ENCODE assay signal across 8 mouse cellular contexts in the genomic region with DNA sequence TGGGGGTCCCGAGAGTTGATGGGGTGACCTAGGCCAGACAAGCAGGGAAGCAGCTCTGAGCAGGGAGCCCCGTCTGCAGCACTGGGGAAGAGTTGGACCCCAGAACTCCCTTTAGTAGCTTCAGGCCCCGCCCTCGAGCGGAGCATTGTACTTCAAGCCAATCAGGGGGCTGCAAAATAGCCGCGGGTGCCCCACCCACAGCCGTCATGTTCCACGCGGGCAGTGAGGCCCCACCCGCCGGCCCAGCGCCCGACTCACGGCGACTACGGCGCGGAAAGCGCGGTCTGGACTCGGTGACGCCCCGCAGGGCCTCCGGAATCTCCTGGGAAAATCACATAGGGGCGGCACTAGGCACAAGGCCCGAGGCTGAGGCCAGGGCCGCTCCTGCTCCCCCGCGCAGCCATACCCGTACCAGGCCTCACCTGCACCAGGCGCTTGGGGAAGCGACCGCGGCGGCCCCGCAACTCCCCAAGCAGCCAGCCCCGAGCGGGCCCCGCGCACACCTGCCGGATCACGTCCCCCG. TPM values are rescaled to one million over a fixed set of nuclear protein-coding genes. Genes with fewer than 3 reads are reported as not detected.
DNase-seq lines count a peak whose midpoint lies in the region; ATAC-seq lines count a peak whose summit lies in the region.

No protein-coding gene starts in this region.

- H3K27me3 ChIP-seq in intestine, embryonic 14.5 days (replicated peaks; ENCODE audit: control insufficient read depth, insufficient read depth, low read length) = no peaks in the 10 kb centered on the region

- H3K9me3 ChIP-seq in intestine, embryonic 14.5 days (ENCODE audit: control insufficient read depth, low read length) = no peaks in the 10 kb centered on the region

- ATAC-seq in intestine, embryonic 14.5 days (replicated peaks; ENCODE audit: low FRiP score, low TSS enrichment, low read depth) = peak; percentile 90
- peak; percentile 89 for ATAC-seq in megakaryocyte progenitor cell, adult 5-6 weeks (replicated peaks; ENCODE audit: poor library complexity)

- peak overlapping the region; percentile 84 for H3K27ac ChIP-seq in intestine, embryonic 14.5 days (ENCODE audit: low read depth)

- WGBS in intestine, embryonic 14.5 days = under 1% methylated on average over 44 of the region's 44 CpGs

- peak overlapping the region; percentile 77 for H3K9ac ChIP-seq in intestine, embryonic 14.5 days (ENCODE audit: low read length)

- peak overlapping the region; percentile 92 for H3K4me2 ChIP-seq in intestine, embryonic 14.5 days (ENCODE audit: low read length)

- peak overlapping the region; percentile 51 for H3K4me3 ChIP-seq in intestine, embryonic 14.5 days (ENCODE audit: low read depth, low read length)

- intact Hi-C loops in left cerebral cortex, postnatal 10 days (cut with DNase I) = no loop called here

- DNase-seq in adrenal gland, postnatal 10 days = peak; percentile 93
- DNase-seq in embryo, embryonic 11.5 days (ENCODE audit: low read depth, low spot score) = peak; percentile 72
- DNase-seq in gastrocnemius, postnatal 25 days = peak; percentile 92
- DNase-seq in intestine, embryonic 14.5 days (ENCODE audit: low spot score) = peak; percentile 87
- DNase-seq in left cerebral cortex, postnatal 10 days (ENCODE audit: extremely low spot score in 1 of 2, low spot score in 2 of 2) = peak; percentile 79 to 95
- DNase-seq in right cerebral cortex, postnatal 10 days (ENCODE audit: low spot score in 2 of 2) = peak; percentile 91 to 93
- DNase-seq in urinary bladder, postnatal 10 days (ENCODE audit: low spot score) = peak; percentile 82

- peaks cover 17% of the 10 kb centered on the region for H3K36me3 ChIP-seq in intestine, embryonic 14.5 days (ENCODE audit: control insufficient read depth, insufficient read depth, low read length)

- H3K4me1 ChIP-seq in intestine, embryonic 14.5 days (replicated peaks; ENCODE audit: control insufficient read depth, insufficient read depth, low read length) = peaks cover 9% of the 10 kb centered on the region; the same call in 1 of the 2 replicates

RNA-seq across cellular contexts. Expression of a gene that starts 0.7 kb away (rescaled TPM):
- total RNA-seq in adrenal gland, postnatal 10 days (2021) = 1 to 10 TPM; 3.3 to 3.9 TPM
- total RNA-seq in gastrocnemius, postnatal 25 days (2021) = 1 to 10 TPM in 1 of 2 experiments, under 1 TPM in 1; 0.94 to 1.3 TPM
- 7.4 and 7.9 TPM in 2 replicates for polyA plus RNA-seq in intestine, embryonic 14.5 days (2014; fragmentation: Nextera tagmentation; extraction: Ambion mirVana)
- total RNA-seq in left cerebral cortex, postnatal 10 days (2021) = 1 to 10 TPM; 1.3 to 1.7 TPM
- 0.07 and 0.91 TPM in 2 replicates for total RNA-seq in megakaryocyte progenitor cell, adult 5-6 weeks (2015)
- total RNA-seq in megakaryocyte progenitor cell, adult 5-6 weeks (2017) = 0.14 TPM in 1 of 2 replicates, not detected in the other

RNA-seq across cellular contexts. Expression of a gene that starts 15.1 kb away (rescaled TPM):
- total RNA-seq in adrenal gland, postnatal 10 days (2021) = 10 to 100 TPM; 36.3 to 41.2 TPM
- total RNA-seq in gastrocnemius, postnatal 25 days (2021) = 1 to 10 TPM; 6.3 to 6.8 TPM
- polyA plus RNA-seq in intestine, embryonic 14.5 days (2014; fragmentation: Nextera tagmentation; extraction: Ambion mirVana) = 61.0 and 63.2 TPM in 2 replicates
- total RNA-seq in left cerebral cortex, postnatal 10 days (2021) = 1 to 10 TPM; 6.8 to 8.0 TPM
- 0.12 and 0.94 TPM in 2 replicates for total RNA-seq in megakaryocyte progenitor cell, adult 5-6 weeks (2015)
- total RNA-seq in megakaryocyte progenitor cell, adult 5-6 weeks (2017) = 1.7 TPM in 1 of 2 replicates, not detected in the other

RNA-seq across cellular contexts. Expression of a gene that starts 40.0 kb away (rescaled TPM):
- 100 to 1,000 TPM; 177 to 229 TPM for total RNA-seq in adrenal gland, postnatal 10 days (2021)
- 10 to 100 TPM; 90.9 to 92.4 TPM for total RNA-seq in gastrocnemius, postnatal 25 days (2021)
- 206 TPM in 2 replicates for polyA plus RNA-seq in intestine, embryonic 14.5 days (2014; fragmentation: Nextera tagmentation; extraction: Ambion mirVana)
- total RNA-seq in left cerebral cortex, postnatal 10 days (2021) = 100 to 1,000 TPM; 131 to 139 TPM
- 172 and 184 TPM in 2 replicates for total RNA-seq in megakaryocyte progenitor cell, adult 5-6 weeks (2015)
- 286 and 377 TPM in 2 replicates for total RNA-seq in megakaryocyte progenitor cell, adult 5-6 weeks (2017)

RNA-seq across cellular contexts. Expression of a gene that starts 58.8 kb away (rescaled TPM):
- total RNA-seq in adrenal gland, postnatal 10 days (2021) = 10 to 100 TPM; 48.4 to 53.0 TPM
- total RNA-seq in gastrocnemius, postnatal 25 days (2021) = 10 to 100 TPM; 70.8 to 75.6 TPM
- polyA plus RNA-seq in intestine, embryonic 14.5 days (2014; fragmentation: Nextera tagmentation; extraction: Ambion mirVana) = 22.5 and 23.8 TPM in 2 replicates
- total RNA-seq in left cerebral cortex, postnatal 10 days (2021) = 10 to 100 TPM; 18.6 to 25.9 TPM
- total RNA-seq in megakaryocyte progenitor cell, adult 5-6 weeks (2015) = 6.5 and 7.3 TPM in 2 replicates
- 5.9 and 6.0 TPM in 2 replicates for total RNA-seq in megakaryocyte progenitor cell, adult 5-6 weeks (2017)

Comparison
In these comparisons a context has a peak if more than half of its experiments do, and no peak if none do; other contexts are left out.
1. Peak in every context shown above with its lines: DNase-seq, ATAC-seq, H3K4me3 ChIP-seq and H3K27ac ChIP-seq.
2. RNA of a gene that starts 15.1 kb away (total RNA-seq): 36.3 to 41.2 TPM in adrenal gland, postnatal 10 days; 6.8 to 8.0 TPM in left cerebral cortex, postnatal 10 days, 6.3 to 6.8 TPM in gastrocnemius, postnatal 25 days and 0.12 to 1.7 TPM in megakaryocyte progenitor cell, adult 5-6 weeks; every median in the first group is over 4 times any median in the second.